Comparison of ENCODE assay signal across 10 mouse cellular contexts in the genomic region with DNA sequence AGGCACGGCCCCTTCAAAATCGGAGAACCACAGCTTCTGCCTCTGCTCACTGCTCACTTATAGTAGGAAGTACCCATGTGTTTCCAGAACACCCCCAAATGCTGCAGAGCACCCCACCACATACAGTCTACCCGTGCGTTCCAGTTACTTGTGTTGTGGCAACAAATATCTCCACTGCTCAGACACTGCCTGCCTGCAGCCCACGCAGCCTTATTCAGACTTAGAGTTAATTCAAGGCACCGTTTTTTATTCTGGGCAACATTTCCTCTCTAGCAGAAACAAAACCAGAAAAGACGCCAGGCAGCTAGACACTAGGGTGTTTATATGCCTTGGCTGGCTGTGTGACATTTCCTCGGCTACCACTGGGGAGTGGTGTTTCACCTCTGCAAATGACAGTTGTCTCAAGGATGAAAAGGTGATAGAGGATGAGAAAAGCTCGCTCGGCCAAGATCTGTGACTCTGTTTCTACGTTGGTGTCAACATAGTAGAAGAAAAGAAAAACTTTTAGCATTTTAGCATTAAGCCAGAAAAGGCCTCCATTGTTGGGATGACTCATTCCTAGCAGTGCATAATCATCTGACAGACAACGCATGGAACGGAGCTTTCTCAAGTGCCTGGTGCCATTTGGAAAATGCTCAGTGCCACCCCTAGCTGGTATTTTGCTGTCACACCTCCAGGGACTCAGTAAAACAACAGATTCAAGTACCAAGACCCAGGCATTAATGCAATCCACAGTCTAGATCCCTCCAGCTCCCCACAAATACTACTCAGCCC.
DNase-seq lines count a peak whose midpoint lies in the region; ATAC-seq and TF ChIP-seq lines count a peak whose summit lies in the region.
"Had no signal": no experiment of that assay in that cellular context is flagged by ENCODE, and none has a peak within 500 bp of the region (broad histone marks: within the 10 kb centered on the region; RNA-seq: fewer than 3 reads in every experiment).

No protein-coding gene starts in this region.

- no peak for ATAC-seq in heart, embryonic 15.5 days (replicated peaks; ENCODE audit: insufficient number of reproducible peaks, insufficient read depth, low FRiP score, low read depth)
- no peak; the same call in 1 of the 2 replicates for ATAC-seq in kidney, embryonic 16.5 days (ENCODE audit: low FRiP score, low TSS enrichment)
- ATAC-seq: Patski had no signal

- intact Hi-C loops in heart, postnatal 14 days (cut with DNase I), result no loop called here

- H3K9ac ChIP-seq in heart, embryonic 15.5 days, result no peak overlapping the region
- no peak overlapping the region for H3K9ac ChIP-seq in kidney, embryonic 16.5 days (replicated peaks; ENCODE audit: low read length)
- H3K9ac ChIP-seq: embryonic facial prominence, embryonic 13.5 days had no signal

- no peaks in the 10 kb centered on the region; the same call in 1 of the 2 replicates for H3K36me3 ChIP-seq in heart, embryonic 15.5 days
- no peaks in the 10 kb centered on the region for H3K36me3 ChIP-seq in thymus, adult 2 months (ENCODE audit: control insufficient read depth, insufficient read depth, low read length)
- peaks cover 5% of the 10 kb centered on the region; the same call in 1 of the 2 replicates for H3K36me3 ChIP-seq in kidney, embryonic 16.5 days (ENCODE audit: insufficient read depth, low read length)
- H3K36me3 ChIP-seq: embryonic facial prominence, embryonic 13.5 days had no signal

- no peak for DNase-seq in heart, postnatal 14 days
- DNase-seq in thymus, adult 2 months, result peak; percentile 9
- no peak for DNase-seq in thymus, postnatal 10 days (ENCODE audit: low spot score in 2 of 2)
- DNase-seq in layer of hippocampus, postnatal 10 days (ENCODE audit: low spot score in 2 of 2), result peak; percentile 22 to 36
- DNase-seq in cerebellum, adult 9-10 months, result no peak
- no peak for DNase-seq in ovary, postnatal 36 days (ENCODE audit: low spot score)

- H3K4me1 ChIP-seq in heart, embryonic 15.5 days (replicated peaks), result peaks cover 23% of the 10 kb centered on the region
- H3K4me1 ChIP-seq in thymus, adult 2 months (replicated peaks; ENCODE audit: control insufficient read depth, insufficient read depth, low read length), result no peaks in the 10 kb centered on the region
- peaks cover 7% of the 10 kb centered on the region; the same call in 1 of the 2 replicates for H3K4me1 ChIP-seq in kidney, embryonic 16.5 days (ENCODE audit: insufficient read depth, low read length)

- no peak for TF ChIP-seq CTCF in thymus, adult 2 months (IDR thresholded peaks at IDR 0.05; ENCODE audit: borderline replicate concordance, control insufficient read depth, extremely low read depth, insufficient read depth, low read length, poor library complexity)

- H3K27me3 ChIP-seq in heart, embryonic 15.5 days, result no peaks in the 10 kb centered on the region
- H3K27me3 ChIP-seq in thymus, adult 2 months (ENCODE audit: control insufficient read depth, insufficient read depth, low read length), result no peaks in the 10 kb centered on the region
- H3K27me3 ChIP-seq in kidney, embryonic 16.5 days (ENCODE audit: insufficient read depth, low read length), result no peaks in the 10 kb centered on the region
- H3K27me3 ChIP-seq: embryonic facial prominence, embryonic 13.5 days; Patski had no signal

- no peak for TF ChIP-seq POLR2A in thymus, adult 2 months (IDR thresholded peaks at IDR 0.05; ENCODE audit: control insufficient read depth, extremely low read depth, insufficient read depth, low read length, poor library complexity)

- 66% methylated on average over 13 of the region's 13 CpGs for WGBS in heart, embryonic 15.5 days
- WGBS in thymus, adult 2 months, result 29% methylated on average over 13 of the region's 13 CpGs
- WGBS in kidney, embryonic 16.5 days, result 73% methylated on average over 13 of the region's 13 CpGs

- H3K9me3 ChIP-seq in heart, embryonic 15.5 days (replicated peaks), result no peaks in the 10 kb centered on the region
- H3K9me3 ChIP-seq in kidney, embryonic 16.5 days (ENCODE audit: low read length), result no peaks in the 10 kb centered on the region
- H3K9me3 ChIP-seq: embryonic facial prominence, embryonic 13.5 days had no signal

- no peak overlapping the region; the same call in 1 of the 2 replicates for H3K4me2 ChIP-seq in heart, embryonic 15.5 days
- H3K4me2 ChIP-seq in kidney, embryonic 16.5 days (replicated peaks; ENCODE audit: low read depth, low read length), result no peak overlapping the region
- H3K4me2 ChIP-seq: embryonic facial prominence, embryonic 13.5 days had no signal

- H3K27ac ChIP-seq in heart, embryonic 15.5 days, result peak overlapping the region; percentile 1
- H3K27ac ChIP-seq in thymus, adult 2 months (ENCODE audit: control insufficient read depth, insufficient read depth, low read length), result no peak overlapping the region
- H3K27ac ChIP-seq in kidney, embryonic 16.5 days (ENCODE audit: low read length), result no peak overlapping the region
- H3K27ac ChIP-seq: embryonic facial prominence, embryonic 13.5 days had no signal

- no peak overlapping the region for H3K4me3 ChIP-seq in heart, embryonic 15.5 days
- no peak overlapping the region for H3K4me3 ChIP-seq in thymus, adult 2 months (ENCODE audit: control insufficient read depth, insufficient read depth, low read length)
- no peak overlapping the region for H3K4me3 ChIP-seq in kidney, embryonic 16.5 days (ENCODE audit: low read length)
- H3K4me3 ChIP-seq: embryonic facial prominence, embryonic 13.5 days had no signal

Comparison
In these comparisons a context has a peak if more than half of its experiments do, and no peak if none do; other contexts are left out.
1. DNase-seq: peak in thymus, adult 2 months (single experiment) and layer of hippocampus, postnatal 10 days (2 of 2); none in heart, postnatal 14 days (0 of 2), thymus, postnatal 10 days (0 of 2), cerebellum, adult 9-10 months (single experiment) and ovary, postnatal 36 days (single experiment).